Mouse (Mus musculus): ENCODE results near the gene Ahdc1. TPM values are rescaled to one million over a fixed set of nuclear protein-coding genes. Genes with fewer than 3 reads are reported as not detected.

The Ahdc1 gene
- 25.8 and 28.7 TPM in 2 replicates for polyA plus RNA-seq (2012; rRNA removed)

DNA sequence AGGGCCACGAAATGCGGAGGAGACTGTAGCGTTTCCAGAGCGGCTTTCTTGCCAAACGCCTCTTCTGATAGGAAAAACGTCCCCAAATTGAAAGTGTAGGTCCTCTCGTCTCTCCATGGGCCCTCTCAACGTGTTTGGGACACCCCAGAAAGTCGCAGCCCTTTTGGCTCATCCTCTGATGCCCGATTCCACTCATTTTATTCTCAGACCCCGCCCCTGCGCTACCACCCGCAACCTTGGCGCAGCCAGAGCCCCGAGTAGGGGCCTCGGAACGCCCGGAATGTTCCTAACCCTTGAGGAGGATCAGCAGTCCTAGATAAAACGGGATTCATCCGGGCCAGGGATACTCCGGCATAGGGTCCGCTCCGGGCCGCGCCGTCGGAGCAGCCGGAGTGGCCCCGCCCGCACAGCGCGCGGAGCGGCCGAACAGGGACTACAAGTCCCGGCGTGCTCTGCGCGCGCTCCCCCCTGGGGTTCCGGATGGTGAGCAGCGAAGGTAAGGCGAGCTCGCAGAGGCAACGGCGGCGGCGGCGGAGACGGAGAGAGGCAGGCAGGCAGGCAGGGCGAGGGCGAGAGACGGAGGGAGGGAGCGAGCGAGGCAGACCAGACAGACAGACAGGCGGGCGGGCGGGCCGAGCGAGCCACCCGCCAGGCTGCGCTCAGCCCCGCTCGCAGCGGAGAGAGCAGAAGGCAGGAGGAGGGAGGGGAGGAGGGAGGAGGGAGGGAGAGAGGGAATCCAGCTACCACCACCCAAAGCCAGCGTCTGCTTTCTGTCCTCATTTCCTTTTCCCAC, at the start of gene Ahdc1:
Gene Ahdc1 (plus strand): TSS at position 233 of the 793 bp plus-strand sequence.
- peak; percentile 93 for DNase-seq
- Histone ChIP-seq H3K4me3 (replicated peaks; ENCODE audit: extremely low read depth, low read depth, low read length) (peak within 1 kb of the TSS; percentile 73), H3K4me1 (ENCODE audit: control insufficient read depth, insufficient read depth, low read length) (peaks cover 20% of the 10 kb centered on the region)
- peak; percentile 69; the same call in 1 of the 2 replicates for TF ChIP-seq POLR2A (IDR thresholded peaks at IDR 0.05; ENCODE audit: borderline replicate concordance, extremely low read depth, low read depth, low read length)
- no peak for TF ChIP-seq CTCF (IDR thresholded peaks at IDR 0.05; ENCODE audit: insufficient read depth, low read length)
- WGBS, result under 1% methylated on average over 57 of the region's 66 CpGs

DNA sequence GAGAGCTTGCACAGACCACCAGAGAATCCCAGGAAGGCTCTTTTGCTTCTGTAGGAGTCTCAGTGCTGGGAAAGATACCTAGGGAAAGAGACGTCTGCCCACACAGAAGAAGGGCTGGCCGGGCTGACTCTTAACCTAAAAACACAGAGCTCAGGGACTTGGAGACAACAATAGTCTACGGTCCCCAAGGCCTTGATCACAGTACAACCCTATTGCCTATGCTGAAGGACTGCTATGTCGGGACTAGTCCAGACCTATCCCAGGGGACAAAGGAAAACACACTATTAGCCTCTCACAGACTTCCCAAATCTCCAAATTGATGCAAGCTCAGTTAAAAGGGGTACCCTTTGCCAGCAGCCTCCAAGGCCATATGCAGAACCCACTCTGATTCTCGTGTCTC, 49.2 kb upstream of the Ahdc1 start:
- no peak overlapping the region for H3K4me3 ChIP-seq (replicated peaks; ENCODE audit: extremely low read depth, low read depth, low read length)
- WGBS, result 89% methylated on average over 5 of the region's 5 CpGs
- DNase-seq, result no peak
- H3K4me1 ChIP-seq (ENCODE audit: control insufficient read depth, insufficient read depth, low read length), result peaks cover 21% of the 10 kb centered on the region
- TF ChIP-seq CTCF (IDR thresholded peaks at IDR 0.05; ENCODE audit: insufficient read depth, low read length), result no peak
- no peak for TF ChIP-seq POLR2A (IDR thresholded peaks at IDR 0.05; ENCODE audit: borderline replicate concordance, extremely low read depth, low read depth, low read length)

DNA sequence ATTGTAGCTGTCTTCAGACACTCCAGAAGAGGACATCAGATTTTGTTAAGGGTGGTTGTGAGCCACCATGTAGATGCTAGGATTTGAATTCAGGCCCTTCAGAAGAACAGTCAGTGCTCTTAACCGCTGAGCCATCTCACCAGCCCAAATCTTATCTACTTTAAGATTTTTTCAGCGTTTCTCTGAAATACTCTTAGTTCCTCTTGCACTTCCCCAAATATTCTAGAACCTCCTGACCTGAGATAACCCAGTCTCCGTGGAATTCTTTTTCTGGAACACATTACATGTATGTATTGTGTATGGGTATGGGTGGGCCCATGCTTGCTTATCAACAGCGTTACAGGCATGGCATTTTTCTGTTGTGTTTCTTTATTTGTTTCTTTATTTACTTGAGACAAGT, 48.4 kb upstream of the Ahdc1 start:
- no peak for DNase-seq
- 75% methylated on average over 4 of the region's 4 CpGs for WGBS
- H3K4me1 ChIP-seq (ENCODE audit: control insufficient read depth, insufficient read depth, low read length), result peaks cover 21% of the 10 kb centered on the region
- TF ChIP-seq POLR2A (IDR thresholded peaks at IDR 0.05; ENCODE audit: borderline replicate concordance, extremely low read depth, low read depth, low read length), result no peak
- no peak for TF ChIP-seq CTCF (IDR thresholded peaks at IDR 0.05; ENCODE audit: insufficient read depth, low read length)
- H3K4me3 ChIP-seq (replicated peaks; ENCODE audit: extremely low read depth, low read depth, low read length), result no peak overlapping the region

DNA sequence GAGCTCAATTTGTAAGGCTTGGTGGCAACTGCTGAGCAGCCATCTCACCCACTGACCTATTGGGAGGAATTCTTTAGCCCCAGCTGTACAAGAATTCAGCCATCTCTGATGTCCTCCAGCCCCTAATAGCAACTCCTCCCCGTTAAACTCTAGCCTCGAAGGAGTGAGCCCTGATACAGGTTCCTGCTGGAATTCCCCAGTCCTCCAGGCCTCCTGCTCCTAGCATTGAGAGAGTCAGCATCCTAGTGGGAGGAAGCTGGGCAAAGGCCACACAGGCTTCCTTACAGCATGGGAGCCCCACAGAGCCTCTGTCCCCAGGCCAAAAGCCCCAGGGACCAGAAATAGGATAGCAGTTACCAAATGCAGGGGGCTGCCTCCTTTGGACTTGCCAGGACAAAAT, 47.6 kb upstream of the Ahdc1 start:
- DNase-seq, result no peak
- H3K4me3 ChIP-seq (replicated peaks; ENCODE audit: extremely low read depth, low read depth, low read length), result no peak overlapping the region
- WGBS, result 51% methylated on average over 2 of the region's 2 CpGs
- TF ChIP-seq POLR2A (IDR thresholded peaks at IDR 0.05; ENCODE audit: borderline replicate concordance, extremely low read depth, low read depth, low read length), result no peak
- no peak for TF ChIP-seq CTCF (IDR thresholded peaks at IDR 0.05; ENCODE audit: insufficient read depth, low read length)
- H3K4me1 ChIP-seq (ENCODE audit: control insufficient read depth, insufficient read depth, low read length), result peaks cover 21% of the 10 kb centered on the region

DNA sequence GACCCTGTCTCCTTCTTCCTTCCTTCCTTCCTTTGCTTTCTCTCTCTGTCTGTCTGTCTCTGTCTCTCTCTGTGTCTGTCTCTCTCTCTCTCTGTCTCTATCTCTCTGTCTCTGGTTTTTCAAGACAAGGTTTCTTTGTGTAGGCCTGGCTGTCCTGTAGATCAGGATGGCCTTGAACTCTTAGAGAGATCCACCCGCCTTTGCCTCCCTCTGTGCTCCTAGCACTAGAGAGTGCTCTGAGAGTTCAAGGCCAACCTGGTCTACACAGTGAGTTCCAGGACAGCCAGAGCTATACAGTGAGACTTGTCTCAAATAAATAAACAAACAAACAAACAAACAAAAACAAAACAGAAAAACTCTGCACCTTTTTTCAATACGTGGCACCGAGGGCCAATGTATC, 47.0 kb upstream of the Ahdc1 start:
- H3K4me3 ChIP-seq (replicated peaks; ENCODE audit: extremely low read depth, low read depth, low read length), result no peak overlapping the region
- peaks cover 18% of the 10 kb centered on the region for H3K4me1 ChIP-seq (ENCODE audit: control insufficient read depth, insufficient read depth, low read length)
- TF ChIP-seq POLR2A (IDR thresholded peaks at IDR 0.05; ENCODE audit: borderline replicate concordance, extremely low read depth, low read depth, low read length) (no peak), CTCF (IDR thresholded peaks at IDR 0.05; ENCODE audit: insufficient read depth, low read length) (no peak)
- 73% methylated on average over 3 of the region's 3 CpGs for WGBS
- DNase-seq, result no peak

DNA sequence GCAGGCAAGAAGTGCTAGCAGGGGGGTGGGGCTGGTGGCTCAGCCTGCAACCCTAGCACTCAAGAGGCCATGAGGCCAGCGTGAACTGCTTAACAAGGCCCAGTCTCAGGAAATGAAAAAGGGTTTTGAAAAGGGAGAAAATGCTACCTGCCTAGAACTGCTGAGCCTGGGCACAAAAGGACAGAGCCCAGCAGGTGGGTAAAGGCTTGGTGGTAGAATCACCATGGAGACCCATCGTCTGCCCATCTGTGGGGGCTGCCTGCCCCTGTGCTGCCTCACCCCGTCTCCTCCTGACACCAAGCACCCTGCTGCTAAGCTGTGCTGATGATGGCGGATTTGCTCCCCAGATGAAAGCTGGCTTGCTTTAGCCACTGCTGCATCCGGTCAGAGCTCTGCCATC, 46.6 kb upstream of the Ahdc1 start:
- H3K4me3 ChIP-seq (replicated peaks; ENCODE audit: extremely low read depth, low read depth, low read length), result no peak overlapping the region
- 81% methylated on average over 5 of the region's 5 CpGs for WGBS
- DNase-seq, result no peak
- H3K4me1 ChIP-seq (ENCODE audit: control insufficient read depth, insufficient read depth, low read length), result peaks cover 17% of the 10 kb centered on the region
- TF ChIP-seq CTCF (IDR thresholded peaks at IDR 0.05; ENCODE audit: insufficient read depth, low read length) (no peak), POLR2A (IDR thresholded peaks at IDR 0.05; ENCODE audit: borderline replicate concordance, extremely low read depth, low read depth, low read length) (no peak)

DNA sequence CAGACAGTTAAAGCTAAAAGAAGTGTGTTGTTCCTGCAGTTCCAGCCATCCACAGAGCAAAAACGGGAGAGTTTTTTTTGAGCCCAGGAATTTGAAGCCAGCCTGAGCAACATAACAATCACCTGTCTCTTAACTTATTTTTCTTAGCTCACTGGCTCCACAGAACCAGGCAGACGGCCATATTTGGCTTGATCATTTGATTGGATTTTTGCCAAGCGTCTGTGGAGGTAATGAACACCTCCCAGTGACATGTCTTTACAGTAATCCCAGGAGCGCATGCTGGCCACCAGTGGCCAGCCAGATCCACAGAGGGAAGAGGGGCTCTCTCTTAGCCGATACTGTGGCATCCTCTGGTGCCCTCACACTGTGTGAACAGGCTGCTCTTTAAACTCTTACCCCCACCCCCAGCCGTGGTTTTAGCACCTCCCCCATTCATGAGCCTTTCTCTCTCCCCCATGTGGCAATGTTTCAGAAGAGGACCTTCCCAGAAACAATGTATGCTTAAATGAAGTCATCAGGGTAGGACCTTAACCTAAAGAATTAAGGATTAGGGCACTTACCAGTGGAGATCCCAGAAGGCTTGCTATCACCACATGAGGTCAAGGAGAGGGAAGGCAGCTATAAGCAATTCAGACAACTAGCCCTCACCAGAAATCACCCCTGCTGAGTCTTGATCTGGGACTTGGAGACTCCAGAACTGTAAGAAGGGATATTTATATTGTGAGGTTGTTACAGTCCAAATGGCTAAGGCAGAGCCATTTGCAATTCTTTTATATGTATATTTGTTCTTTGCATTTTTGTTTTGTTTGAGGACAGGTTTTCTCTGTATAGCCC, 42.7 kb upstream of the Ahdc1 start:
- Histone ChIP-seq H3K4me3 (replicated peaks; ENCODE audit: extremely low read depth, low read depth, low read length) (no peak overlapping the region), H3K4me1 (ENCODE audit: control insufficient read depth, insufficient read depth, low read length) (peaks cover 4% of the 10 kb centered on the region; the same call in 1 of the 2 replicates)
- DNase-seq, result no peak
- TF ChIP-seq POLR2A (IDR thresholded peaks at IDR 0.05; ENCODE audit: borderline replicate concordance, extremely low read depth, low read depth, low read length), result no peak
- no peak for TF ChIP-seq CTCF (IDR thresholded peaks at IDR 0.05; ENCODE audit: insufficient read depth, low read length)
- 48% methylated on average over 6 of the region's 6 CpGs for WGBS

DNA sequence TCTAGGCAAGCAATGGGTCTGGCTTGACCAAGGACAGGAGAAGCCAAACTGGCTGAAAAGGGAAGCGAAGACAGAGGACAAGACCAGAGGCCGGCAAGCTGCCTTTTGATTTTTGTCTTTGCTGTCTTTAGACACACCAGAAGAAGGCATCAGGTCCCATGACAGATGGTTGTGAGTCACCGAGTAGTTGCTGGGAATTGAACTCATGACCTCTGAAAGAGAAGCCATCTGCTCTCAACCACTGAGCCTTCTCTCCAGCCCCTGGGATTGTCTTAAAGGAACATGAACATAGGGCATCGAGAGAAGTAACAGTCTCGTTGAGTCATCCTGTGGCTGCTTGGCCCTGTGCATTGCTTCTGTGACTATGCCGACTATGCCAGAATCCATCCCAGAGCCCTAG, 39.5 kb upstream of the Ahdc1 start:
- 69% methylated on average over 6 of the region's 6 CpGs for WGBS
- H3K4me3 ChIP-seq (replicated peaks; ENCODE audit: extremely low read depth, low read depth, low read length), result no peak overlapping the region
- TF ChIP-seq POLR2A (IDR thresholded peaks at IDR 0.05; ENCODE audit: borderline replicate concordance, extremely low read depth, low read depth, low read length) (no peak), CTCF (IDR thresholded peaks at IDR 0.05; ENCODE audit: insufficient read depth, low read length) (no peak)
- H3K4me1 ChIP-seq (ENCODE audit: control insufficient read depth, insufficient read depth, low read length), result peaks cover 14% of the 10 kb centered on the region
- no peak for DNase-seq

DNA sequence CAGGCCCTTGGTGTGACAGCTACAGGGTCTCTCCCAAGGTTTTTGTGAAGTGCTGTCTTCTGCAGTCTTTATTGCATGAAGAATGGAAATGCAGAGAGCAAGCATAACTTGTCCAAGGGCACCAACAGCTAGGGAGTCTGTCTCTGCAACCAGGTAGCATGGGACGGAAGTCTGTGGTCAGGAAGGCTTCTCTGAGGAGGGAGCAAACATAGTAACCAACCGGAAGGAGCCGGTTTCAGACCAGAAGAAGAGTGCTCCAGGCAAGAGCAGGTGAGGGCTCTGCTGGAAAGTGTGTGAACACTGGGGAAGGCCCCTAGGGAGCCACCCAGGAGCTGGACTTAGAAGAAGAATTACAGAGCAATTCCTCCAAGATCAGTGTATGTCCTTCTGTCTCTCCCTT, 39.0 kb upstream of the Ahdc1 start:
- Histone ChIP-seq H3K4me3 (replicated peaks; ENCODE audit: extremely low read depth, low read depth, low read length) (no peak overlapping the region), H3K4me1 (ENCODE audit: control insufficient read depth, insufficient read depth, low read length) (peaks cover 14% of the 10 kb centered on the region)
- no peak for DNase-seq
- TF ChIP-seq POLR2A (IDR thresholded peaks at IDR 0.05; ENCODE audit: borderline replicate concordance, extremely low read depth, low read depth, low read length), result no peak
- TF ChIP-seq CTCF (IDR thresholded peaks at IDR 0.05; ENCODE audit: insufficient read depth, low read length), result no peak
- whole genome bisulfite sequencing, result 54% methylated on average over 3 of the region's 3 CpGs

All from lung, adult 2 months (tissue).